Mouse (Mus musculus) adrenal gland, adult (tissue): ENCODE results near the gene Tspan4.
"Not testable (repeated sequence)": the region's sequence is repeated elsewhere in the genome, so short reads cannot be mapped to it uniquely, and the experiment has no call there.

Source experiments
- DNase-seq, 2 experiments: peaks; one replicate each; pipeline ENCODE4 v3.0.0; 2022 to 2023; ENCODE audit warnings: low spot score in 1 of 2; ENCODE audit not compliant: inconsistent age in 2 of 2

The Tspan4 gene

DNA sequence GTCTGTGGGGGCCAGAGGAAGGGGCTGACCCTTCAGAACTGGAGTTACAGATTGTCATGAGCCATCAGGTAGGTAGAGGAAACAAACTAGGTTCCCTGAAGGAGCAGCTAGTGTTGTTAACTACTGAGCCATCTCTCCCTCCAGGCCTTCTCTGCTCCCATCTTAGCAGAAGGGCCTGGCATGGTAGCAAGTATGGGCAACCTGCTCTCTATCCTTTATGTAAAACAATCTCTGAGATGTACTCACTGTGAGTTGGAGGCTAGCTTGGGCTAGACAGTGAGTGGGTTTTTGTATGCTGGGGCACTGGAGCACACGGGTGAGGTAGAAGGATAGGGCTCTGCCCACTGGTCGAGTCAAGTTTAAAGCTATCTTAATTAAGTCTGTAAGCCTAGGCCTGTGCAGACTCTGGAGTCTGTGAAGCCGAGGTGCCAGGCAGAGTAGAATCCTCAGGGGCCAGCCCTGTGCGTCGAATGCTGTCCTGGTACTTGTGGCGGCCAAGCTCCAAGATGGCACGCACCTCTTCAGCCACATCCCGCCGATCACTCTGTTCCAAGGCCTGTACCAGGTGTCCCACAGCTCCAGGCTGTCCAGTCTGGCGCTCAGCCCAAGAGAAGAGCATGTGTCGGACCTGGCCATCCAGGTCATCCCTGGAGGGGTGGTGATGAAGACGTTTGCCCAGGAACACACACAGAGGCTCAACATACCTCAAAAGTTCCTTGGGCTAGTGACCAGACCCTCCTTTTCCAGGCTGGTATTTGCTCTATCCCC, 36.7 kb upstream of the Tspan4 start:
- DNase-seq: peak in 1 of 2 experiments; percentile 25

DNA sequence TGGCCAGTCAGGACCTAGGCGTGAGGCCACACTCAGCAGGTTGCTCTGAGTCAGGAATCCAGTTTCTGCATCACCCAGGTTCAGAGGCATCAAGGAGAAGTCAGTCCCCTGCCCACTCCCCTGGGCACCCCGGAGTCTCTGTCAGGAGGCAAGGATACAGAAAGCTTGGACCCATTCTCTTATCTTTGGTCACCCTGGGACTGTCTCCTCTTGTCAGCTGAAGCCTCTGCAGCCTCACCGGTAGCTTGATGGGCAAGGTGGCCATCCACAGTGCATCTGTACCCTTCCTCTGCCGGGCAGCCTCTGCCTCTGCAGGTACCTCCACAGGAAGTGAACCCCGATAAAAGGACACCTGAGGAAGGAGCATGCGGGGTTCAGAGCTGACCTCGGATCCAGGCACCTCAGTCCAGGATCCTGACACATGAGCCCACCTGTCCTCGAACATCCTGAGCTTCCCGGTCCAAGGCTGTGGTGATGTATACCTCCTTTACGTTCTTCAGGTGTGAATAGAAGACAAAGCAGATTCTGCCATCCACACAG, 35.8 kb upstream of the Tspan4 start:
- peak in 1 of 2 experiments; percentile 19 for DNase-seq

DNA sequence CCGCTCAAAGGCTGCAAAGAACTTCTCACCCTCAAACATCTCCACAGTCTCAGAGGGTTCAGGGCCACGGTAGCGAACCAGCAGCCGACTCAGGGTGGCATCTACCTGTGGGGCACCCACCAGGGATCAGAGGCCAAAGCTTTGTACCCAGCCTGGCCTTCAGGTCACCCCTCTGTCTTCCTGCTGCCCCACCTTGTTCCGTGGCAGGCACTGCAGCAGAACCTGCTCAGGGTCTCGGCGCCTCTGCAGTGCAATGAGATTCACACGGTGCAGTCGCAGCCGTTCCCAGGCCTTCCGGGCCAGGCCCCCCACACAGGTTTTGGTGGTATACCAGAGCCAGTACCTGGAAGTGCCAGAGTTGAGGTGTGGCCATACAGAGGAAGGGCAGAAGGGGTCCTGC, 35.2 kb upstream of the Tspan4 start:
- peak in 1 of 2 experiments; percentile 26 for DNase-seq

DNA sequence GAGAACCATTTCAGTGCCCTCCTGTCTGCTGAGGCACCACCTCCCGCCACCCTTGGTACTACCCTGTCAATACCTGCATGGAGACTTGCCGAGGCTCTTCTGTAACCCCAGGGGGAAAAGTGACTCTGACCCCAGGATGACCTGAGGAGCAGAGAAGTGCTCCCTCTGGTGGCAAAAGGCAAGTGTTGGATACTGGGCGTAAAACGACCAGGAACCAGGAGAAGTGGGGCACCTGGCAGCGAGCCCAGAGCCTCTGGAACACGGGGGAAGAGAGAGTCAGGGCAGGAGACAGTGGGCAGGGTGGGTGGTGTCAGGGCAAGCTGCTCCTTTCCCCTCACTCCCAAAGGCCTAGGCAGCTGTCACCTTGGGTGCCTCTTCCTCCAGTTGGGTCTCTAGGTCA, 34.4 kb upstream of the Tspan4 start:
- peak; percentile 71 to 88 for DNase-seq

DNA sequence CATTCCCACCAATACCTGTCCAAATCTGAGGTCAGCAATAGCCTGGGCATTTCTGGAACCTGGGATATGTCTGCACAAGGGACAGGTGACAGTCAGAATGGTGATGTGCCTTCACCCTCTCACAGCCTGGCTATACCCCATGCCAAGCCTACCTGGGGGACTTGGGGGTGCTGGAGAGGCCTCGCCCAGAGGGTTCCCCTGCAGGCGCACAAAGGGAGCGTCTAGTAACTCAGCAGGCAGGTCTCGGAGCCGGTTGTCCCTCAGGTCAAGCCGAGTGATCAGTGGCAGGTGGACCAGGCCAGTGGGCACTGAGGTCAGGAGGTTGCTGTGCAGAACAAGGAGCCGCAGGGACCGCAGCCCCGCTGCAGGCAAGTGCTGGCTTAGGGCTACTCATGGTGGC, 33.6 kb upstream of the Tspan4 start:
- peak in 1 of 2 experiments; percentile 19 for DNase-seq

DNA sequence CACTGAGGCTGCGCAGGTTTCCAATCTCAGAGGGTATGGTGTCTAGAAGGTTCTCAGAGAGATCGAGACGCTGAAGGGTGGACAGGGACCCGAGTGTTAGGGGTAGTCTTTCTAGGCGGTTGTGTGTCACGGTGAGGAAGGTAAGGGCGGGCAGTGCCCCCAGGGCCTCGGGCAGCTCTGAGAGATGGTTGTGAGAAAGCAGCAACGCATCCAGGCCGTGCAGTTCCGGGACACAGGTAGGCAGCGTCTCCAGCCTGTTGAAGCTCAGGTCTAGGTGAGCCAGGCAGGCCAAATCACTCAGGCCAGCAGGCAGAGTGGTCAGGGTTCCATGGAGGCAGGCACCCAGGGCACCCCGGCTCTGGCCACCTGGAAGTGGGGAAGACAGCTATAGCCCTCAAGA, 32.8 kb upstream of the Tspan4 start:
- no peak for DNase-seq

DNA sequence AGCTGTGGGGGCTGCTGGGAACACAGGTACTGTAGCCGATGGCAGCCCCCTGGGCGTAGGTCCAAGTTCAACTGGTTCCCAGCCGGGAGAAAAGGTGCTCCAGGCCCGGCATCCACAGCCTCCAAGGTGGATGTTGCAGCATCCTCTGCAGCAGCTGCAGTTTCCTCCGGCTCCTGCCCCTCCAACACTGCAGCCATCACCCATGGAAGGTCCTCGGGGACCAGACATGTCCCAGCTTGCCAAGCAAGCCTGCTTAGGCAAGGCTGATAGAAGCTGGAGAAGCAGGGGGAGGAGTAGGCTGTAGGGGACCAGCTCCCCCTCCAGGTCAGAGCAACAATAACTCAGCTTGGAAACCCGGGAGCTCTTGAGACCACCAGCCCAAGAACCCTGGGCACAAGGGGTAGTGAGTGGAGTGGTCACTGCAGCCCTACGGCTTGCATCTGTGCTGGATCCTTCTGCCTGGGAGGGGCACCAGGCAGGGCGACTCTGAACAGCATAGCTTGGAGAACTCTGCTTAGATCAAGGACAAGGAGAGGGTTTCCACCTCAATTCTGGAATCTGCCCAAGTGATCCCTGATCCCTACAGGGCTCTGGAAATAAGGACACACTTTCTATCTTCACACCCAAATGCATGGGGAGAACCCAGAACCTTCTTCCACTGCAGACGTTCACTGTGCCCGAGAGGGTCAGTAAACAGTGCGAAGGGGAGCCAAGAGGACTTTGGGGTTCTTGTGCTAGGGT, 31.8 kb upstream of the Tspan4 start:
- peak in 1 of 2 experiments; percentile 32 for DNase-seq

DNA sequence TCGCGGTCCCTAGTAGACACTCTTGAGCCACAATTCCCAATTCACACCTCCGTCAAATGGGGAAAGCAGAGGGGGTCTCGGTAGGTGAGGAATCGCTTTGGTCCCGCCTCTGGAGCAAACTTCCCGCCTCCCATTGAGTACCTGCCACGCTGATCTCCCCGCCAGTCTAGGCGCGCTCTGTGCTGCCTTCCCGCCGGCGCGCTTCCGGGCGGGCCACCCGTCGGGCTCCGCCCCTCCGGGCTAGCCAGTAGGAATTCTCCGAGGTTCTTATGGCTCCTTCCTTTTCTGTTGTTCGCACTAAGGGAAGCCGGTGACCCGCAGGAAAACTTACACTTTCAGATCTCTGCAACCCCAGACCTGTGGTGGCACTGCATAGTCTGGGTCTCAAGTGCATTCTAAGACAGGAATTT, 31.2 kb upstream of the Tspan4 start, which contains the start of gene Pidd1:
Gene Pidd1, minus strand, starts transcription at position 198 of the 410 bp plus-strand sequence.
- peak; percentile 76 to 86 for DNase-seq

DNA sequence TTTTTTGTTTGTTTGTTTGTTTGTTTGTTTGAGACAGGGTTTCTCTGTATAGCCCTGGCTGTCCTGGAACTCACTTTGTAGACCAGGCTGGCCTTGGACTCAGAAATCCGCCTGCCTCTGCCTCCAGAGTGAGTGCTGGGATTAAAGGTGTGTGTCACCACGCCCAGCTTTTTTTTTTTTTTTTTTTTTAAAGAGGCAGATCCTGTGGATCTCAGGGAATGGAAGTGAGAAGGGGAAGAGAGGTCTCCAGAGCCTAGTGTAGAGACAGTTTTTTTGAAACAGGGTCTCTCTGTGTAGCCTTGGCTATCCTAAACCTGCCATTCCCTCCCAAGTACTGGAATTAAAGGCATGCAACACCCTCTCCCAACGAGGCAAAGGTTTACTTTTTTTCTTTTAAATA, 28.7 kb upstream of the Tspan4 start:
- DNase-seq: not testable (repeated sequence)

DNA sequence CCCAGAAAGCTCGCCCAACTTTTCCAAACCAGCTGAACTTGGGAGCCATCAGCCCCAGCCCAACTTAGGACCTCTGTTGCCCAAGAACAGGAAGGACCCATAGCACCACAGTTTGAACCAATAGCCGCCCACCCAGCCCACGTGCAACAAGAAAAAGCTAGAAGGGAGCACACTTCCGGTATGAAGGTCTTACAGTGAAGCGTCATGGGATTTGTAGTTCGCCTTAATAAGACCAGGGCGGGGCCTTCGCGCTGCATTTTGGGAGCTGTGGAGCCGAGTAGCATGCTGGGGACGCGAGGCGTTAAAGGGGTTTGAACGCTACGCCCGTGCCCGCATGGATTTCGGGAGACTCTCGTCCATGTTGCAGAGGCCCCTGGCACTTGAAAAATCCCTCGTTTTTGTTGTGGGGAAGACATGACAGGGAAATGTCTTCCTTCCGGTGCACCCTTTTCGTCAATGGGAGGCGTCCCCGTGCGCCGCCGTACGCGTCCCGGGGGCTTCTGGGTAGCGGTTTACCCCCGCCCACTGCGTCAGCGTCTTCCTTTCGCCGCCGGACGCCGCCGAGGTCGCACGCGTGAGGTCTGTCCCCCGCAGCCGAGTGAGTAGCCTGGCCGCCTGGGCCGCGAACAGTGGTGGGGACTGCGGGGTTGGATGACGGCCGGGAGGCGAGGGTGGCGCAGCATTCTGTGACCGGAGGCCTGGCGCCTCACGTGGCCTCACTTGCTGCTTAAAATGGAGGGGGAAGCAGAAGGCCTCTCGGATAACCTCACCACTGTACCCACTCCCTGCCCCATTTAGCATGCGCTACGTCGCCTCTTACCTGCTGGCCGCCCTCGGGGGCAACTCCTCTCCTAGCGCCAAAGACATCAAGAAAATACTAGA, 27.7 kb upstream of the Tspan4 start, which contains the start of gene Rplp2:
Gene Rplp2, plus strand, starts transcription at position 261 of the 882 bp plus-strand sequence.
- DNase-seq: peak; percentile 96 to 99

DNA sequence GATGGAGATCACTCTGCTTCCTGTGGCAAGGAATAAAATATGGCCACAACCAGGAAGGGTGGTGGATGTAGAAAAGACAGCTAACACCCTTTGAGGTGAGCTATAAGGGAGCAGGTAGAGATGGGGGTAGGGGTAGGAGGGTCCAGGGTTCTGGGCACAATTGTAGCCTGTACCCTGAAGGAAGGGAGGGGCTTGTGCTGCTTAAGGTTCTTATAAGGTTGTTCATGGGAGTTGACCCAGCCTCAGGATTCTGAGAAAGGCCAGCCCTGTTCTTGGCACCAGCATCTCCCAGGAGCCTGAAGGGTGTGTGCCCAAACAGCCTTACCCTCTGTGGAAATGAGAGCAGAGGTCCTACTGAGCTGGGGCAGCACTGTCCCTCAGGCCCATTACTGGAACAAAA, 23.1 kb upstream of the Tspan4 start:
- DNase-seq: peak in 1 of 2 experiments; percentile 65

DNA sequence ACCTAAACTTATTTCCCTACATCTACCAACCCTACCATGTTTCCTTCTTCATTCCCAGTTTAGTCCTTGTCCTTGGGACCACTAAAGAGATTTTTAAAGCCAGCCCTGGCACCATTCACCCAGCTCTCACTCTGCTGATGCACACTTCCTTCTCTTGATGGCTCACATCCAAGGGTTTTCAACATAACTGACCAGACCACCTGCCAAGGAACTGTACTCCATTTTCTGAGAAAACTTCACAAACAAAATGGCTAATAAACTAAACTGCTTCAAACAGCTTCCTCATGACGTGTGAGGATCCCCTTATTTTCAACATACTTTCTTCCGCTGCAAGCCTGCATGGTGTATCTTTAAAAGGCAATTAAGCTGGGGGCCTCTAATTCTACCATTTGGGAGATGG, 21.4 kb upstream of the Tspan4 start:
- DNase-seq: peak in 1 of 2 experiments; percentile 64

DNA sequence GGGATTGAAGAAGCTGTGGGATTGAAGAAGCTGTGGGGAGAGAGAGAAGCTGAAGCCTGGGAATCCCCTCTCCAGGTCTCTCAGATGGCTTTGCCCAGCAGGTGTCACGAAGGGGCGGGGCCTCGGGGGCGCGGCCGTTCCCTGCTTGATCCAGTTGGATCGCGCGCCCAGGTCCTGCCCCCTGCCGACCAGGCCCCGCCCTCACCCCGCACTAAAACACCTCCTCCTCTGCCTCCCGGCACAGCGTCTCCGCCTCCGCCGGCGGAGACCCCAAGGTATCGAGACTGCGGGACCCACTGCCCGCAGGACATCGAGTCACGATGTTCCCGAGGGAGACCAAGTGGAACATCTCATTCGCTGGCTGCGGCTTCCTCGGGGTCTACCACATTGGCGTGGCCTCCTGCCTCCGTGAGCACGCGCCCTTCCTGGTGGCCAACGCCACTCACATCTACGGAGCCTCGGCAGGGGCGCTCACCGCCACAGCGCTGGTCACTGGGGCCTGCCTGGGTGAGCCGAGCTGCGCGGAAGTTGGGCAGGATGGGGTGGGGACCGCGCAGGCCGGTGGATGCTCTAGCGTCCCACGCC, 20.0 kb upstream of the Tspan4 start, which contains the start of gene Pnpla2:
Gene Pnpla2, plus strand, starts transcription at position 232 of the 585 bp plus-strand sequence.
- peak; percentile 96 to 98 for DNase-seq

DNA sequence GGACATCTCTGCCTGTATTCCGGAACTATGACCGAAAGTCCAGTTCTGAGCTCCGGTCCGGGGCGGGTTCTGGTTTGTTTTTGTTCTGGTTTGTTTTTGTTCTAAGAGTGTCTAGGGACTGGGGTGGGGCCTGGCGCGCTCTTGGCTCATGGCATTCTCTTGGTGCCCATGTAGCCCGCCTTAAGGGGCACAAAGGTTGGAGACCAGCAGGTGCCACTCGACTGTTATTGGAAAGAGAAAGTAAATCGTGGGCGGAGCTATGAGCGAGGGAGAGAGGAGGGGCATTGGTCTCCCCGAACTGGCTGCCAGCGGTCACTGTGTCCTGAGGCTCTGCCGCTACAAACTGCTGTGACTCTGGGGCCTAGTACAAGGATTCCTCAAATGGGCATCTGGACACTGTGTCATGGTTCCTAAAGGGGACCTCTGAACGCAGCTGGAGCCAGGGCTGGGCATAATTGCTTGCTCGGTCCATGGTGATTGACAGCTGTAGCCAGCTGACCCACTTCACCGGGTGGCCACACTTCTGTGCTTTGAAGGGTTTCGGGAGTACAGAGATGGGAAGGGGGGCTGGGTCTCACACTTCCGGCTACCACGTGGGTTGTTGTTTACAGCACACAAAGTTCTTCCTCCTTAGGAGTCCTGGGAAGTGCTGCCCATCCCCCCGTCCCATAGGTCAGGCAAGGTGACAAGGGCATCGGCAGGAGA, 19.3 kb upstream of the Tspan4 start:
- DNase-seq: peak; percentile 87 to 95

DNA sequence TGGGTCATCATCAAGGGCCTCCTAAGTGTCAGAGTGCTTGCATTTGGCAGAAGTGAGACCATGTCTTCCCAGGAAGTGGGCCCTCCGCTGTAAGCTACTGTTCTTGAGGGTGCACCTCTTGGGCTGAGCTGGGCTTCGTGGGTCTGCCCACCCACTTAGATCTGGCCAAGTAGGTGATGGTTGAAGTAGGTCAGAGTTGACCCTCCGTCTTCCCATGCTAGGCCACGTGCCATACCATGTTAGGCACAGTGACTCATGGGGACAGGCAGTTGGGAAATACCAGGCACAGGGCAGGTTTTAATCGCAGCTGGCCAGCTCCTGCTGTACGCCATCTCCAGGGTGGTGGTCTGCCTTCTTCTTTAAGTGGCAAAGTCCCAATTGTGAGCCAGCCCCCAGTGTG, 18.3 kb upstream of the Tspan4 start:
- DNase-seq: peak; percentile 80 to 89

DNA sequence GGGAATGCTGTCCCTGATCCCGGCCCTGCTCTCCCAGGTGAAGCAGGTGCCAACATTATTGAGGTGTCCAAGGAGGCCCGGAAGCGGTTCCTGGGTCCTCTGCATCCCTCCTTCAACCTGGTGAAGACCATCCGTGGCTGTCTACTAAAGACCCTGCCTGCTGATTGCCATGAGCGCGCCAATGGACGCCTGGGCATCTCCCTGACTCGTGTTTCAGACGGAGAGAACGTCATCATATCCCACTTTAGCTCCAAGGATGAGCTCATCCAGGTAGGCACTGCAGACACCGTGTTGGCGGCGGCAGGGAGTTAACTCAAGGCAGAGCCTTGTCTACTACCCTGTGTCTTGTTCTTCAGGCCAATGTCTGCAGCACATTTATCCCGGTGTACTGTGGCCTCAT, 17.8 kb upstream of the Tspan4 start:
- no peak for DNase-seq

DNA sequence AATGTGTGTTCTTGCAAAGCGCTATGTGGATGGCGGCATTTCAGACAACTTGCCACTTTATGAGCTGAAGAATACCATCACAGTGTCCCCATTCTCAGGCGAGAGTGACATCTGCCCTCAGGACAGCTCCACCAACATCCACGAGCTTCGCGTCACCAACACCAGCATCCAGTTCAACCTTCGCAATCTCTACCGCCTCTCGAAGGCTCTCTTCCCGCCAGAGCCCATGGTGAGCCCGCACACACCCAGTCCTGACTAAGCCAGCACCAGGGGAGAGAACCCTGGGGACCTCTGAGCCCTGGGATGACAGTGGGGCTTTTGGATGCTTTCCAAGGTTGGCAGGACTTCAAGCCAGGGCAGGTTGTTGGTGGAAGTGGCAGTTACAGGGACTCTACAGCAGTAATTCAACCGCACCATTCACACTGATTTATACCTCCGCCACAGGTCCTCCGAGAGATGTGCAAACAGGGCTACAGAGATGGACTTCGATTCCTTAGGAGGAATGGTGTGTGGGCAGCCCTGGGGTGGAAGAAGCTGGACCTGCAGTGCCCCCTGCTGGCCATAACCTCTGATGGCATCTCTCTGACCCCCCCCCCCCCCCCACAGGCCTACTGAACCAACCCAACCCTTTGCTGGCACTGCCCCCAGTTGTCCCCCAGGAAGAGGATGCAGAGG, 16.9 kb upstream of the Tspan4 start:
- peak; percentile 67 to 85 for DNase-seq

DNA sequence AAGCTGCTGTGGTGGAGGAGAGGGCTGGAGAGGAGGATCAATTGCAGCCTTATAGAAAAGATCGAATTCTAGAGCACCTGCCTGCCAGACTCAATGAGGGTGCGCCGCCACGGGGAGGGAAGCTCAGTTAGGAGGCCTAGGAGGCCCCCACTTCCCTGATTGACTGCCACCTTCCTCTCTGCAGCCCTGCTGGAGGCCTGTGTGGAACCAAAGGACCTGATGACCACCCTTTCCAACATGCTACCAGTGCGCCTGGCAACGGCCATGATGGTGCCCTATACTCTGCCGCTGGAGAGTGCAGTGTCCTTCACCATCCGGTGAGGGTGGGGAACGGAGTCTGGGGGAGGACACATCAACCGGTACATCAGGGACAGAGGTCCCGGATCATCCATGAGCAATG, 16.4 kb upstream of the Tspan4 start:
- DNase-seq: peak in 1 of 2 experiments; percentile 32

DNA sequence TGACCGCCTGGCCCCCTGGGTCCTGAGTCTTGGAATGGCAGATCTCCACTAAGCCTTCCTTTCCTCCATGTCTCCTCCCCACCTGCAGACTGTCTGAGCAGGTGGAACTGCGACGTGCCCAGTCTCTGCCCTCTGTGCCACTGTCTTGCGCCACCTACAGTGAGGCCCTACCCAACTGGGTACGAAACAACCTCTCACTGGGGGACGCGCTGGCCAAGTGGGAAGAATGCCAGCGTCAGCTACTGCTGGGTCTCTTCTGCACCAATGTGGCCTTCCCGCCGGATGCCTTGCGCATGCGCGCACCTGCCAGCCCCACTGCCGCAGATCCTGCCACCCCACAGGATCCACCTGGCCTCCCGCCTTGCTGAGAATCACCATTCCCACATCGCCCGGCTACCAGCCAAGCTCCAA, 15.7 kb upstream of the Tspan4 start:
- DNase-seq: peak; percentile 49 to 70
